Mouse (Mus musculus) lung, embryonic 14.5 days (tissue): Measurements from ENCODE around the gene Cyp19a1. TPM values are rescaled to one million over a fixed set of nuclear protein-coding genes. Genes with fewer than 3 reads are reported as not detected.

Experiments used
- ATAC-seq: fragments of 200-750 bp; cut with Nextera tagmentation; 2 replicates; pipeline ENCODE4 v1.8.0; 2017; ENCODE audit warnings: mild to moderate bottlenecking, moderate TSS enrichment, moderate library complexity; ENCODE audit not compliant: insufficient read depth
- DNase-seq: peaks from one replicate; pipeline ENCODE4 v3.0.0-alpha.2; 2015
- H3K27ac ChIP-seq: fragments of 300-500 bp; sonication (generic); 2 replicates; pipeline ENCODE4 v1.5.1; 2014; ENCODE audit warnings: low read depth, mild to moderate bottlenecking, moderate library complexity
- H3K27me3 ChIP-seq: fragments of 300-500 bp; sonication (generic); 2 replicates; pipeline ENCODE4 v1.6.1; 2014; ENCODE audit warnings: low read length, control low read depth; ENCODE audit not compliant: insufficient read depth
- H3K36me3 ChIP-seq: fragments of 300-500 bp; sonication (generic); 2 replicates; pipeline ENCODE4 v1.6.1; 2014; ENCODE audit warnings: control low read depth; ENCODE audit not compliant: insufficient read depth
- H3K4me1 ChIP-seq: fragments of 300-500 bp; sonication (generic); 2 replicates; pipeline ENCODE4 v1.6.1; 2014; ENCODE audit warnings: antibody characterized with exemption, control low read depth; ENCODE audit not compliant: insufficient read depth
- H3K4me2 ChIP-seq: fragments of 300-500 bp; sonication (generic); 2 replicates; pipeline ENCODE4 v1.6.1; 2014; ENCODE audit warnings: mild to moderate bottlenecking
- H3K4me3 ChIP-seq: fragments of 300-500 bp; sonication (generic); 2 replicates; pipeline ENCODE4 v1.5.1; 2014; ENCODE audit warnings: low read depth, low read length
- H3K9ac ChIP-seq: fragments of 300-500 bp; sonication (generic); 2 replicates; pipeline ENCODE4 v1.6.1; 2014
- H3K9me3 ChIP-seq: fragments of 300-500 bp; sonication (generic); 2 replicates; pipeline ENCODE4 v1.6.1; 2016; ENCODE audit warnings: low read depth, low read length, control low read depth
- CTCF ChIP-seq: IDR thresholded peaks from 2 replicates; pipeline ENCODE4 v1.5.1; 2016; ENCODE audit warnings: antibody characterized with exemption, low read depth
- WGBS: fragments of 180-500 bp; shearing (Covaris S2); extraction: QIAGEN DNeasy Blood & Tissue Kit; methylation state at CpG from one replicate; pipeline ENCODE4 v1.1.7; 2014; 5-methylcytosine and 5-hydroxymethylcytosine counted together
- polyA plus RNA-seq: library from polyadenylated mRNA; unstranded; fragments of >200 nt; fragmentation: Nextera tagmentation; extraction: Ambion mirVana; gene quantifications from 2 replicates; pipeline ENCODE4 v1.2.1, GENCODE M21; 2014

The Cyp19a1 gene
- polyA plus RNA-seq, 1 experiment from 2014 or later, result not detected

DNA sequence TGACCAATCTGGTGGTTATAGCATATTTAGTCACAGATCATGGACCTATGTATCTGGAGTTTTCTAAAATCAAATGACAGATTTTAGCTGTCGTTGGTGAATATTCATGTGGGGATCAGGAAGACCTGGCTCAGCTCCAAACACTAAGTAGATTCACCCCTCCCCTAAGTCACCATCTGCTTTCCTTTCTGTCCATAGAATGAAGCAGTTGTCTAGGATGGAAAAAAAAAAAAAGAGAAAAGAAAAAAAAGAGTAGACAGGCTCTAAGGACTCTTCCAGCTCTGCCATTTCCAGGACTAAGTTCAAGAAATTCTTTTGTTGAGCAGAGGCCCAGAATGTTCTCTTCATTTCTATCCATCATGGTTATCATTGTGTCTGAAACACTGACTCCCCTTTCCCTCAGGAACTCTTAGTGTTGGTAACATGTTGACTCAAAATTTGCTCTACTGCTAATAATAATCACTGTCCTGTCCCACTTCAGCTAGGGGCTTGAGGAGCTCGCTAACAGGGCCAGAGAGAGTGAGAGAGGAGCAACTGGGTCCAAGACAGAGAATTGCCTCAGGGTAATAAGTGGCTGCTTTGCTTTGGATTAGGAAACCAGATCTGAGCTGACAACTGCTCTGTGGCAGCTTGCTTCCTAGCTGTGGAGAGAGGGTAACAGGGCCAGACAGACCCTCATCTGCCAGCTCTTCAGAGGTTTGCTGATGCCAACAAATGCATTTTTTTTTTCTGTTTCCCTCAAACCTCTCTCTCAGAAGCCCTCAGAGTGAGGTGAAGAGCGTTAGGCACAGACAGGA, 22.8 kb downstream of the Cyp19a1 start:
- Histone ChIP-seq H3K36me3 (no peaks in the 10 kb centered on the region), H3K9me3 (no peaks in the 10 kb centered on the region), H3K9ac (no peak overlapping the region), H3K4me2 (no peak overlapping the region), H3K4me1 (no peaks in the 10 kb centered on the region), H3K4me3 (no peak overlapping the region), H3K27ac (no peak overlapping the region), H3K27me3 (no peaks in the 10 kb centered on the region)
- DNase-seq (no peak), ATAC-seq (no peak)
- 40% methylated on average over 3 of the region's 3 CpGs for WGBS
- no peak for TF ChIP-seq CTCF

GRCm38 (mm10) chr9:54227580-54227979, 40.3 kb downstream of the Cyp19a1 start:
- DNase-seq (no peak), ATAC-seq (no peak)
- Histone ChIP-seq H3K9me3 (no peaks in the 10 kb centered on the region), H3K4me1 (no peaks in the 10 kb centered on the region), H3K4me2 (no peak overlapping the region), H3K4me3 (no peak overlapping the region), H3K27me3 (no peaks in the 10 kb centered on the region), H3K9ac (no peak overlapping the region), H3K27ac (no peak overlapping the region), H3K36me3 (no peaks in the 10 kb centered on the region)
- 56% methylated on average over 6 of the region's 6 CpGs for whole genome bisulfite sequencing
- TF ChIP-seq CTCF, result no peak

DNA sequence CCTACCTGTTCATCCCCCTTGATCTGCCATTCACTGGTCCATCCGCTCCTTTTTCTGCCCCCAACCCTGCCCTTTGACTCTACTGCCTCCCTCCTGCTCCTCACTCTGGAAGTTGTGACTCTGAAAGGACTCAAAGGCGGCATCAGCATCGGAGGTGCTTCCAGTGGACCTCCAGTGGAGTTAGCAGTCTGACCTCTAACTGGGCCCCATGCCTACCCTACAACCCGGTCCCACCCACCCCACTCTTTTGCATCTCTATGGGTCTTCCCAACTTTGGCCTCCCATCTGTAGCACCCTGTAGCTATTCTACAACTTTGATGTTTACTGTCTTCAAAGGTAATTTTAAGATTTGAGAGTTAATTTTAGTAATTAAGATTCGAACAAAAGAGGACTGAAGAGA, 51.4 kb downstream of the Cyp19a1 start:
- no peaks in the 10 kb centered on the region for H3K27me3 ChIP-seq
- H3K4me1 ChIP-seq, result no peaks in the 10 kb centered on the region
- DNase-seq (no peak), ATAC-seq (no peak)
- no peaks in the 10 kb centered on the region for H3K36me3 ChIP-seq
- TF ChIP-seq CTCF, result no peak
- no peak overlapping the region for H3K4me2 ChIP-seq
- no peak overlapping the region for H3K4me3 ChIP-seq
- WGBS, result 67% methylated on average over 5 of the region's 5 CpGs
- H3K9me3 ChIP-seq, result no peaks in the 10 kb centered on the region
- no peak overlapping the region for H3K9ac ChIP-seq
- H3K27ac ChIP-seq, result no peak overlapping the region

- 81% methylated on average over 9 of the region's 9 CpGs for WGBS
- H3K27ac ChIP-seq, result no peak overlapping the region
- no peak for DNase-seq
- ATAC-seq, result no peak
- no peaks in the 10 kb centered on the region for H3K27me3 ChIP-seq
- H3K4me1 ChIP-seq, result no peaks in the 10 kb centered on the region
- H3K9ac ChIP-seq, result no peak overlapping the region
- H3K4me3 ChIP-seq, result no peak overlapping the region
- H3K9me3 ChIP-seq, result no peaks in the 10 kb centered on the region
- no peak overlapping the region for H3K4me2 ChIP-seq
- H3K36me3 ChIP-seq, result no peaks in the 10 kb centered on the region
- no peak for TF ChIP-seq CTCF
Measured at GRCm38 (mm10) chr9:54214881-54215280, 53.0 kb downstream of the Cyp19a1 start.

GRCm38 (mm10) chr9:54194790-54195189, 73.1 kb downstream of the Cyp19a1 start:
- Histone ChIP-seq H3K4me2 (no peak overlapping the region), H3K27ac (no peak overlapping the region), H3K4me1 (no peaks in the 10 kb centered on the region), H3K4me3 (no peak overlapping the region), H3K27me3 (no peaks in the 10 kb centered on the region), H3K9me3 (no peaks in the 10 kb centered on the region), H3K9ac (no peak overlapping the region), H3K36me3 (no peaks in the 10 kb centered on the region)
- TF ChIP-seq CTCF, result no peak
- ATAC-seq (no peak), DNase-seq (no peak)
- WGBS, result 64% methylated on average over 5 of the region's 5 CpGs

DNA sequence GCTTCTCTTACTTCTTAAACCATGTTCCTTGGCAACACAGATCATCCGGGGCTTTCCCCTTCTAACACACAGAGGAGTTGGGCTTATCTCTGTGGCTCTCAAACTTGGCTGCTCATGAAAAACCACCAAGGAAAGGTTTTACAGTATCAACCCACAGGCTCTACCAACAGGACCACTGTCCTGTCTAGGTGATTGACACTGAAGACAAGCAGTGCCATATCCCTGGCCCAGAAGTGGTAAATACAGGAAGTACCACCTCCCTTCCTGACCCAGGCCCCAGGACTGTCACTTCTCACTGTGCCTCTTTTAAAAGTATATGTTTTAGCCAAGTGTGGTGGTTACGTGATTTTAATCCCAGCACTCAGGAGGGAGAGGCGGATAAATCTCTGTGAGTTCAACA, 76.5 kb downstream of the Cyp19a1 start:
- no peaks in the 10 kb centered on the region for H3K4me1 ChIP-seq
- ATAC-seq (no peak), DNase-seq (no peak)
- H3K27ac ChIP-seq, result no peak overlapping the region
- H3K36me3 ChIP-seq, result no peaks in the 10 kb centered on the region
- H3K27me3 ChIP-seq, result no peaks in the 10 kb centered on the region
- no peak for TF ChIP-seq CTCF
- WGBS, result 69% methylated on average over 3 of the region's 3 CpGs
- no peak overlapping the region for H3K4me2 ChIP-seq
- H3K4me3 ChIP-seq, result no peak overlapping the region
- no peak overlapping the region for H3K9ac ChIP-seq
- H3K9me3 ChIP-seq, result no peaks in the 10 kb centered on the region

DNA sequence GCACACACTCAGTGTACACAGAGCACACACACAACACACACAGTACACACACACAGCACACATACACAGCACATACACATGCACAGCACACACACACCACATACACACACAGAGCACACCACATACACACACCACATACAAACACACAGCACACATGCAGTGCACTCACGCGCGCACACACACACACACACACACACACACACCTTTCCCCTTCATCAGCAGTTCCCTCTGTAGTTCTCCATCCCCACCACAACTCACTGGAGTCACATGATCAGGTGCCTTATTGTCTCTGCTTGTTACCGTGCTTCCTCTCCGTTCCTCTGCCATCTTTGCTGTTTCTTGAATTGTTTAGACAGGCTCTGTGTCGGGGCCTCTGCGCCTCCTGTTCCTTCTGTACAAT, 85.4 kb downstream of the Cyp19a1 start:
- 73% methylated on average over 7 of the region's 7 CpGs for WGBS
- Histone ChIP-seq H3K4me1 (no peaks in the 10 kb centered on the region), H3K27me3 (no peaks in the 10 kb centered on the region), H3K4me2 (no peak overlapping the region), H3K4me3 (no peak overlapping the region), H3K36me3 (no peaks in the 10 kb centered on the region), H3K9ac (no peak overlapping the region), H3K9me3 (no peaks in the 10 kb centered on the region), H3K27ac (no peak overlapping the region)
- TF ChIP-seq CTCF, result no peak
- no peak for DNase-seq
- no peak for ATAC-seq

DNA sequence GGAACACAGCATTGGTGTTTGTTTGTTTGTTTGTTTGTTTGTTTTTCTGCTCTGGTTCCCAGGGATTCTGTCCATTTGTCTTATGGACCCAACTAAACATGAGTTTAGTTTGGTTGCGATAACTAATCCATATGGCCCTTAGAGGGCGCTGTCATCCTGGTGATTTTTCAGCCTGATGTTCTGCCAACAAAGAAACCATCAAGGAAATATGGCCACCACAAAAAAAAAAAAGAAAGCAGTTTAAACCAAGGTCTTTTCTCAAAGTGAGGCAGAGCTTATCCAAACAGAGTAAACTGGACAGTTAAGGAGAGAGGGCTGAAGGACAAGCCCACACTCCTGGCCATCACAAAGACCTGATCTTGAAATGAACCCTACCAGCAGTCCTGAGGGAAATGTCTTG, 86.6 kb downstream of the Cyp19a1 start:
- Histone ChIP-seq H3K4me1 (no peaks in the 10 kb centered on the region), H3K27me3 (no peaks in the 10 kb centered on the region), H3K4me2 (no peak overlapping the region), H3K9ac (no peak overlapping the region), H3K9me3 (no peaks in the 10 kb centered on the region), H3K36me3 (no peaks in the 10 kb centered on the region), H3K27ac (no peak overlapping the region), H3K4me3 (no peak overlapping the region)
- ATAC-seq, result no peak
- TF ChIP-seq CTCF, result peak; percentile 63
- 17% methylated on average over 2 of the region's 2 CpGs for WGBS
- DNase-seq, result peak; percentile 82
